Mouse (Mus musculus) hindbrain, embryonic 16.5 days (tissue): ENCODE results near the gene Ccr7. TPM values are rescaled to one million over a fixed set of nuclear protein-coding genes. Genes with fewer than 3 reads are reported as not detected.

Experiments
- ATAC-seq: fragments of 200-750 bp; cut with Nextera tagmentation; 2 replicates; pipeline ENCODE4 v1.8.0; 2017; ENCODE audit warnings: moderate TSS enrichment, moderate library complexity
- H3K27ac ChIP-seq: fragments of 300-500 bp; sonication (generic); 2 replicates; pipeline ENCODE4 v1.5.1; 2014; ENCODE audit warnings: low read depth, mild to moderate bottlenecking, control low read depth, low read length, moderate library complexity
- H3K27me3 ChIP-seq: fragments of 300-500 bp; sonication (generic); replicated peaks from 2 replicates; pipeline ENCODE4 v1.6.1; 2014; ENCODE audit warnings: low read length; ENCODE audit not compliant: control insufficient read depth, insufficient read depth
- H3K36me3 ChIP-seq: fragments of 300-500 bp; sonication (generic); 2 replicates; pipeline ENCODE4 v1.6.1; 2014; ENCODE audit warnings: mild to moderate bottlenecking, low read length, moderate library complexity, mixed read lengths; ENCODE audit not compliant: control insufficient read depth, insufficient read depth
- H3K4me1 ChIP-seq: fragments of 300-500 bp; sonication (generic); 2 replicates; pipeline ENCODE4 v1.6.1; 2014; ENCODE audit warnings: low read depth, low read length; ENCODE audit not compliant: control insufficient read depth, insufficient read depth
- H3K4me2 ChIP-seq: fragments of 300-500 bp; sonication (generic); 2 replicates; pipeline ENCODE4 v1.6.1; 2014; ENCODE audit warnings: mild to moderate bottlenecking, low read length, control low read depth, moderate library complexity
- H3K4me3 ChIP-seq: fragments of 300-500 bp; sonication (generic); 2 replicates; pipeline ENCODE4 v1.5.1; 2014; ENCODE audit warnings: mild to moderate bottlenecking, low read length, control low read depth, moderate library complexity
- H3K9ac ChIP-seq: fragments of 300-500 bp; sonication (generic); 2 replicates; pipeline ENCODE4 v1.6.1; 2014; ENCODE audit warnings: low read depth, mild to moderate bottlenecking, control low read depth, low read length, moderate library complexity
- H3K9me3 ChIP-seq: fragments of 300-500 bp; sonication (generic); 2 replicates; pipeline ENCODE4 v1.6.1; 2014; ENCODE audit warnings: mild to moderate bottlenecking, low read length, moderate library complexity; ENCODE audit not compliant: control insufficient read depth
- WGBS: fragments of 180-500 bp; shearing (Covaris S2); extraction: QIAGEN DNeasy Blood & Tissue Kit; methylation state at CpG from one replicate; pipeline ENCODE4 v1.1.7; 2014; 5-methylcytosine and 5-hydroxymethylcytosine counted together
- polyA plus RNA-seq: library from polyadenylated mRNA; unstranded; fragments of >200 nt; fragmentation: Nextera tagmentation; extraction: Ambion mirVana; gene quantifications from 2 replicates; pipeline ENCODE4 v1.2.1, GENCODE M21; 2015

The Ccr7 gene
- polyA plus RNA-seq, 1 experiment from 2014 or later = not detected

GRCm38 (mm10) chr11:99113111-99113510, 41.8 kb downstream of the Ccr7 start:
- Histone ChIP-seq H3K9me3 (no peaks in the 10 kb centered on the region), H3K27ac (no peak overlapping the region), H3K36me3 (no peaks in the 10 kb centered on the region), H3K27me3 (no peaks in the 10 kb centered on the region), H3K4me2 (no peak overlapping the region), H3K9ac (no peak overlapping the region), H3K4me3 (no peak overlapping the region), H3K4me1 (no peaks in the 10 kb centered on the region; the same call in none of the 2 replicates)
- no peak for ATAC-seq
- 6% methylated on average over 3 of the region's 3 CpGs for WGBS

GRCm38 (mm10) chr11:99112700-99113099, 42.2 kb downstream of the Ccr7 start:
- WGBS = 20% methylated on average over 5 of the region's 5 CpGs
- no peaks in the 10 kb centered on the region for H3K36me3 ChIP-seq
- no peak overlapping the region for H3K4me3 ChIP-seq
- H3K9me3 ChIP-seq = no peaks in the 10 kb centered on the region
- H3K9ac ChIP-seq = no peak overlapping the region
- no peaks in the 10 kb centered on the region; the same call in none of the 2 replicates for H3K4me1 ChIP-seq
- no peak overlapping the region for H3K4me2 ChIP-seq
- no peaks in the 10 kb centered on the region for H3K27me3 ChIP-seq
- no peak overlapping the region for H3K27ac ChIP-seq
- no peak for ATAC-seq

- WGBS = 94% methylated on average over 7 of the region's 7 CpGs
- H3K27ac ChIP-seq = no peak overlapping the region
- H3K27me3 ChIP-seq = no peaks in the 10 kb centered on the region
- no peaks in the 10 kb centered on the region for H3K36me3 ChIP-seq
- H3K9me3 ChIP-seq = no peaks in the 10 kb centered on the region
- no peak for ATAC-seq
- no peaks in the 10 kb centered on the region; the same call in none of the 2 replicates for H3K4me1 ChIP-seq
- H3K4me2 ChIP-seq = no peak overlapping the region
- H3K4me3 ChIP-seq = no peak overlapping the region
- no peak overlapping the region for H3K9ac ChIP-seq
Observed at GRCm38 (mm10) chr11:99111631-99112030, 43.2 kb downstream of the Ccr7 start.

GRCm38 (mm10) chr11:99111155-99111554, 43.7 kb downstream of the Ccr7 start:
- Histone ChIP-seq H3K9ac (no peak overlapping the region), H3K27me3 (no peaks in the 10 kb centered on the region), H3K9me3 (no peaks in the 10 kb centered on the region), H3K27ac (no peak overlapping the region), H3K4me2 (no peak overlapping the region), H3K4me1 (no peaks in the 10 kb centered on the region; the same call in none of the 2 replicates), H3K4me3 (no peak overlapping the region), H3K36me3 (no peaks in the 10 kb centered on the region)
- 63% methylated on average over 11 of the region's 11 CpGs for WGBS
- ATAC-seq = no peak

- no peak for ATAC-seq
- Histone ChIP-seq H3K4me1 (no peaks in the 10 kb centered on the region; the same call in none of the 2 replicates), H3K9me3 (no peaks in the 10 kb centered on the region), H3K4me2 (no peak overlapping the region), H3K36me3 (no peaks in the 10 kb centered on the region), H3K27ac (no peak overlapping the region), H3K27me3 (no peaks in the 10 kb centered on the region), H3K4me3 (no peak overlapping the region), H3K9ac (no peak overlapping the region)
- WGBS = 86% methylated on average over 15 of the region's 15 CpGs
Observed at GRCm38 (mm10) chr11:99110370-99111110, 44.3 kb downstream of the Ccr7 start.

- no peaks in the 10 kb centered on the region for H3K9me3 ChIP-seq
- no peaks in the 10 kb centered on the region; the same call in none of the 2 replicates for H3K4me1 ChIP-seq
- no peak for ATAC-seq
- no peaks in the 10 kb centered on the region for H3K27me3 ChIP-seq
- no peaks in the 10 kb centered on the region for H3K36me3 ChIP-seq
- no peak overlapping the region for H3K4me3 ChIP-seq
- no peak overlapping the region for H3K9ac ChIP-seq
- H3K27ac ChIP-seq = no peak overlapping the region
- H3K4me2 ChIP-seq = no peak overlapping the region
- 61% methylated on average over 3 of the region's 3 CpGs for WGBS
Observed at GRCm38 (mm10) chr11:99108296-99108695, 46.6 kb downstream of the Ccr7 start.

GRCm38 (mm10) chr11:99105981-99106726, 48.7 kb downstream of the Ccr7 start:
- 70% methylated on average over 12 of the region's 12 CpGs for WGBS
- Histone ChIP-seq H3K4me2 (no peak overlapping the region), H3K27ac (no peak overlapping the region), H3K4me1 (no peaks in the 10 kb centered on the region), H3K36me3 (no peaks in the 10 kb centered on the region), H3K4me3 (no peak overlapping the region), H3K9me3 (no peaks in the 10 kb centered on the region), H3K27me3 (no peaks in the 10 kb centered on the region), H3K9ac (no peak overlapping the region)
- ATAC-seq = no peak

- H3K36me3 ChIP-seq = no peaks in the 10 kb centered on the region
- H3K4me2 ChIP-seq = no peak overlapping the region
- no peaks in the 10 kb centered on the region for H3K9me3 ChIP-seq
- no peak overlapping the region for H3K9ac ChIP-seq
- ATAC-seq = no peak
- H3K27me3 ChIP-seq = no peaks in the 10 kb centered on the region
- H3K27ac ChIP-seq = no peak overlapping the region
- no peaks in the 10 kb centered on the region for H3K4me1 ChIP-seq
- H3K4me3 ChIP-seq = no peak overlapping the region
- WGBS = 86% methylated on average over 9 of the region's 9 CpGs
Observed at GRCm38 (mm10) chr11:99104609-99105410, 50.1 kb downstream of the Ccr7 start.
